Mouse (Mus musculus) MEL (cell line): ENCODE data around the gene Gbx2.

Experiments used
- CTCF ChIP-seq, 3 experiments: IDR thresholded peaks in 2 of 3; conservative IDR thresholded peaks in 1 of 3; 2 replicates each; pipeline ENCODE4 v1.5.1; 2011 to 2012; ENCODE audit warnings: low read length in 3 of 3, low read depth in 2 of 3, mild to moderate bottlenecking in 2 of 3, improper control_type of control experiment in 1 of 3, inconsistent platforms in 1 of 3, mixed read lengths in 1 of 3, moderate library complexity in 1 of 3; ENCODE audit not compliant: control insufficient read depth in 1 of 3, insufficient read depth in 1 of 3, poor library complexity in 1 of 3, severe bottlenecking in 1 of 3
- GATA1 ChIP-seq: IDR thresholded peaks from 2 replicates; pipeline ENCODE4 v1.6.1; 2011; ENCODE audit warnings: low read depth, low read length, improper control_type of control experiment
- HCFC1 ChIP-seq: IDR thresholded peaks from 2 replicates; pipeline ENCODE4 v1.6.1; 2012; ENCODE audit warnings: low read depth, mild to moderate bottlenecking, inconsistent platforms, low read length, improper control_type of control experiment, moderate library complexity
- TAL1 ChIP-seq: IDR thresholded peaks from 2 replicates; pipeline ENCODE4 v1.6.1; 2012; ENCODE audit warnings: mild to moderate bottlenecking, inconsistent platforms, low read length, moderate library complexity, mixed read lengths

DNA sequence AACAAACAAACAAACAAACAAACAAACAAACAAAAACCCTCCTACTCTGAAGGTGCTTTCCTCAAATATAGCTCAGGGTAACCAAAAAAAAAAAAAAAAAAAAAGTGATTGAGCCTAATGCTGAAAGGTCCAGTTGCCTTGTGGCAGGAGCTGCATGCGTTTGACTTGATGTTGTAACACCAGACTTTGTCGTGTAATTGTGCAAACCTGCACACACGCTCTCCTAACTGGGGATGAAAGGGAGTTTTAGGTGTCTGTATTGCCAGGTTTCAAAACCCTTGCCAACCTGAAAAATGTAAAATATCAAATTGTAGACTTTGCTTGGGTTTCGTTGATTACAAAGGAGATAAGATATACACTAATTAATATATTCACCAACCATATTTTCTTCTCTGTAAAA is 17.4 kb downstream of the Gbx2 start:
- TF ChIP-seq TAL1 = no peak
- TF ChIP-seq GATA1 = no peak
- TF ChIP-seq CTCF (IDR thresholded peaks at IDR 0.05 in 2 of 3, conservative IDR thresholded peaks at IDR 0.05 in 1 of 3; ENCODE audit: control insufficient read depth in 1 of 3, insufficient read depth in 1 of 3, low read depth in 2 of 3, low read length in 3 of 3, poor library complexity in 1 of 3, severe bottlenecking in 1 of 3) = no peak
- no peak for TF ChIP-seq HCFC1
